Mouse (Mus musculus) right cerebral cortex, postnatal 25 days (tissue): Measurements from ENCODE around the gene Znrf2.

Source experiments
- DNase-seq: peaks from one replicate; pipeline ENCODE4 v3.0.0; 2022

Gene Znrf2

DNA sequence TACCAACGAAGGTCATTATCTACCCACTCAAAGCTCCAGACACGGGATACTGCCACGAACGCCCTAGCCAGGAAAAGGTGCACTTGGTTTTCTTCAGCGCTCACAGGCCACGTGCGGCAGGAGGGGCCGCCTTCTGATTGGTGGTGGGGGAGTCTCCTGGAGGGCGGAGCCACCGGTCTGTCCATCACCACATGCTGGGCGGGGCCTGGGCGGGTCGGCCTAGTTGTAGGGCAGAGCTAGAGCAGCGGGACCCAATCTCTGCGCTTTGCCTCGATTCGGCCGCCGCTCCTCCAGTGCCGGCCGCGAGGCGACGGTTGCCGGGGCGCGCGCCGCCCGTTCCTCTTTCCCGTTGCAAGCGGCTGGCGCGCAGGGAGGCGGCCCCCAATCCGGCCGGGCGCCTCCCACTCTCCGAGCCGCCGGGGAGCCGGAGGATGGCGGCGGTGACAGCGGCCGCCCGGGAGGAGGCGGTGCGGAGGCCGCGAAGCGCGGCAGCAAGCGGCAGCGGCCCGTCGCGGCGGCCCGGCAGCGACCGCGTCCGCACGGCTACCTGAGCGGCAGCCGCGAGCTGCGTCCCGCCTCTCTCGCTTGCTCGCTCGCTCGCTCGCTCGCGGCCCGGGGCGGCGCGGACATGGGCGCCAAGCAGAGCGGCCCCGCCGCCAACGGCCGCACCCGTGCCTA is at the start of gene Znrf2:
Gene Znrf2, plus strand, starts transcription at position 529 of the 678 bp plus-strand sequence.
- DNase-seq, result peak; percentile 94

GRCm38 (mm10) chr6:54767746-54768145 is 49.0 kb upstream of the Znrf2 start:
- DNase-seq, result no peak

- no peak for DNase-seq
These were observed 46.0 kb upstream of the Znrf2 start for GRCm38 (mm10) chr6:54770766-54771165.

GRCm38 (mm10) chr6:54771171-54771570 is 45.5 kb upstream of the Znrf2 start:
- DNase-seq, result no peak

- DNase-seq, result no peak
These were observed 44.6 kb upstream of the Znrf2 start for GRCm38 (mm10) chr6:54772078-54772477.

- no peak for DNase-seq
These were observed 41.0 kb upstream of the Znrf2 start for GRCm38 (mm10) chr6:54775739-54776138.

GRCm38 (mm10) chr6:54777661-54778060 is 39.1 kb upstream of the Znrf2 start:
- DNase-seq, result no peak

DNA sequence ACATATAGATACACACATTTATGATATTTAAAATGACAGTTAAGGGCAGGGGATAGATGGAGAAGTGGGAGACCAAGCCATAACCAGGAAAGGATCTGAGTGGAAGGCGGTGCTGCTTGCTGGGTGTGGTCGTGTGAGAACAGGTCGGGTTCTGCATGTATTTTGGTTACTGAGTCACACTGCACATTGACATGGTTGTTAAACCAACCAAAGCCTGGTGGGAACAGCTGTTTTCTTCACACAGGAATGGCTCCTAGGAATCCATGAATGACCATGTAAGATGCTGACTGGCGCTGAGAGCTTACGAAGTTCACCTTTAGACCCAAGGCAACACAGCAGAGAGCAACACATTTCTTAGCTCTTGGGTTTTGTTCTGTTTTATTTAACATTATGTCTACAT is 36.7 kb upstream of the Znrf2 start:
- no peak for DNase-seq

GRCm38 (mm10) chr6:54780569-54781304 is 36.0 kb upstream of the Znrf2 start:
- no peak for DNase-seq

- no peak for DNase-seq
These were observed 34.8 kb upstream of the Znrf2 start for GRCm38 (mm10) chr6:54781881-54782280.

DNA sequence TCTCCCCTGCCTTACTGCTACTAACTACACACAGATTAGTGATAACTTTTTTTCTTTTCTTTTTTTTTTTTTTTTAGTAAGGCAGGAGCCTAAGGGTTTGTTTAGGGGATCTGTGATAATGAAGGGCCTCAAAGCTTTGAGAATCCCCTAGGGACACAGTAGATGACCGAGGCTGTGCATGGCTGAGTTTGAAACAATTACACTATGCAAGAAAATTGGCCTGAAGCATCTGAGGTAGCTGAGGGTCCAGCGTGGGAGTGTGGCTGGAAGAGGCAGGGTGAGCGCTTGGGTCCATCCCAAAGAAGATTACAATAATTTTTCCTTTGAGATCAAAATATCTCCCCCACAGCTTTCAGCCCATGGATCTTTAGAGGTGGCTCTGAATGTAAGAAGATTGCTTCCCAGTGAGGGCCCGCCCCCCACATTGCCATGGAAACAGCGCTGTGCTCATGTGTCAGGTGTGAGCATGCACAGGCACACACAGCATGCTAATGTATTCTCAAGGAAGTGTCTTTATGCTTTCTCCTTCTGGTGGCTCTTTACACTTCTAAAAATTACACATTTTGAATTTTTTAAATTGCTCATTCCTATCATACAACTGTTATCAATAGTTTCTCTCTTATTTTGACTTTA is 31.5 kb upstream of the Znrf2 start:
- DNase-seq, result peak; percentile 81

DNA sequence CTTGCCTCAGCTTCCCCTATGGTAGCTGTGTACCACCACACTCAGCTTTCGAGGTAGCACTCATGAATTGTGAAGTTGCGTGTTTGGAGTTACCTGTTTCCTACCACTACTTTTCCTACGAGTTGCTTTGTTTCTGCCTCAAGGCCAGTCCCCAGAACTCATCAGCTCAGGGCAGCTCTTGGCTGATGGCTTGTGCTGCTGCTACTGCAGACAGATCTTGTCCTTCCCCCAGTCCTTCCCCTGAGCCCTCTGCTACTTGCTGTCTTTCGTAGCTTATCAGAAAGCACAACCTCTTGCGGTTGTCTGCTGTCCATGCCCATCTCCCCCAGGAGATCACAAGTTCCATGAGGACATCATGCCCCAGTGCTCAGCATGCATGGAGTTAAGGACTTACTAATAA is 29.9 kb upstream of the Znrf2 start:
- DNase-seq, result no peak

GRCm38 (mm10) chr6:54788493-54788892 is 28.2 kb upstream of the Znrf2 start:
- DNase-seq, result no peak

- no peak for DNase-seq
These were observed 27.6 kb upstream of the Znrf2 start for GRCm38 (mm10) chr6:54789139-54789538.

GRCm38 (mm10) chr6:54790071-54790470 is 26.6 kb upstream of the Znrf2 start:
- no peak for DNase-seq

DNA sequence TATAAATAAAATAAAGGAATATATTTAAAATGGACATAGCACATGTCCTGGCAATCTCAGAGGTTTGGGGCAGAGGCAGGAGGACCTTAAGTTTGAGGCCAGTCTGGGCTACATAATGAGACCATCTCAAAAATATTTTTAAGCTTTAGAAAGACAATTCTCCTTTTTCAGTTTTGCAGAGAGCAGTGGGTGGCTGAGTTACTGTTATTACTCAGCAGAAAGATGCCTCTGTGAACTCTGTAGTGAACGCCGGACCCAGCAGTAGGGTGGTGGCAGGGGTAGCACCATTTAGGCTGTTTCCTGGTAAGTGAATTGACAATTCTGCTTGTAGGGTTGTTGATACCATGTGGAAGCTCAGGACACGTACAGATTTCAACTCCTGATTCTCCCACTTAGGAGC is 22.9 kb upstream of the Znrf2 start:
- no peak for DNase-seq

GRCm38 (mm10) chr6:54794372-54794771 is 22.3 kb upstream of the Znrf2 start:
- DNase-seq, result no peak

GRCm38 (mm10) chr6:54794991-54795390 is 21.7 kb upstream of the Znrf2 start:
- DNase-seq, result no peak

- DNase-seq, result no peak
These were observed 20.7 kb upstream of the Znrf2 start for GRCm38 (mm10) chr6:54795971-54796370.

DNA sequence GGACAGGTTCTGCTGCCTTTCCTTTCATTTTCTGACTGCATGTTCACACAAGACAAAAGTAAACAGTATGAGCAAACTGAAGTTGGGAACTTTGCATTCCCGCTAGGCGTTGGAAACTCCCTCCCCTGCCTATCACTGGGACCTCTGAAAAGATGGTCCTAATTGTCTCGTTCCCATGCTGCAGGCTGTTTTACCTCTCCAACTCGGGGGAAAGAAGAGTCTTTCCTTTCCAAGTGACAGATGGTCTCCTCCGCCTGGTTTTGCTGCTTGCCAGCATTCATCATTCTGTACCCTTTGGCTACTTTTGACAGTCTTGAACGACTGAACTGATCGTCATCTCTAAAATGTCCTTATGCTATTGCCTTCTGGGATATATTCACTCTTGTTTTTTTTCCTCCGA is 14.4 kb upstream of the Znrf2 start:
- DNase-seq, result no peak

GRCm38 (mm10) chr6:54804066-54804864 is 12.5 kb upstream of the Znrf2 start:
- DNase-seq, result no peak

DNA sequence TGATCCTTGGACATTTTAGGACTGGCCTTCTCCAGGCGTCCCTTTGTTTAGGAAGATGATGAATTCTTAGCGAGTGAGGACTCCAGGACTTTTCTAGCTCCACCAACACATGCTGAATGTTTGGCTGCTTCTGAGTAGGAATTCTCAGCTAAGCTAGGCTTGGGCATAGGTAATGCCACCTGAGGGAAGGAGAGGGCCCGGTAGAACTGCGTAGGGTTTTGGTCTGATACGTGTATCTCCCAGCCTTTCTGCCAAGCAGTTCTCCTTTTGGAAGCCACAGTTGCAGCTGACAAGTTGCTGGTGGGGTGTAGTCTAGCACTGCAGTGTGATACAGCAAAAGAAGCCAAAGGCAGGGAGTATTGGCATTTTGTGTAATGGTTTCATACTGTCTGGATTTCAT is 10.9 kb upstream of the Znrf2 start:
- DNase-seq, result no peak
